Mouse (Mus musculus) gastrocnemius, adult 8-10 months (tissue): ENCODE measurements around the gene Grm8. TPM values are rescaled to one million over a fixed set of nuclear protein-coding genes. Genes with fewer than 3 reads are reported as not detected.

ENCODE experiments used
- DNase-seq, 2 experiments: peaks; one replicate each; pipeline ENCODE4 v3.0.0; 2022; ENCODE audit warnings: low spot score in 2 of 2
- total RNA-seq, 4 experiments: library from RNA; stranded (reverse); gene quantifications; 2 replicates each; pipeline ENCODE4 v1.2.4; 2022

Grm8 gene
- total RNA-seq: under 1 TPM; 0.08 to 0.47 (median 0.19) TPM

DNA sequence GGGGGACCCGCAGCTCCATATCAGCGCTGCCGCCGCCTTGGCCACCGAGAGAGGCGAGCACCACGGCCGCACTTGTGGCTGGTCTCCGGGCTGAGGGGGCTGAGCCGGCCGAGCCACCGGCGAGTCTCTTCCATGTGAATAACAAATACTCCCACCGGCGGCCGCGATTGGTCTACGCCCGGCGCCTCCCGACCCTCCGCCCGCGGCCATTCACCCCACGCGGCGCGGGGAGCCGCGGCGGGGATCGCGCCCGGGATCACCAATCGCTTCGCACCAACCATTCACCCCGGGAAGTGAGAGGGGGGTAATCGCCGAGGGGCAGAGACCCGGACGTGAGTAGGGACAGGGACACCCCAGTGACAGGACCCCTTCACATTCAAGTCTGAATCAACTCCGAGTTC is at the start of gene Grm8:
Gene Grm8 (minus strand): TSS at position 178 of the 401 bp plus-strand sequence.
- no peak for DNase-seq

- no peak for DNase-seq
Observed at GRCm38 (mm10) chr6:28169851-28170539, 35.0 kb upstream of the Grm8 start.

GRCm38 (mm10) chr6:28160399-28160798 is 25.4 kb upstream of the Grm8 start:
- no peak for DNase-seq

DNA sequence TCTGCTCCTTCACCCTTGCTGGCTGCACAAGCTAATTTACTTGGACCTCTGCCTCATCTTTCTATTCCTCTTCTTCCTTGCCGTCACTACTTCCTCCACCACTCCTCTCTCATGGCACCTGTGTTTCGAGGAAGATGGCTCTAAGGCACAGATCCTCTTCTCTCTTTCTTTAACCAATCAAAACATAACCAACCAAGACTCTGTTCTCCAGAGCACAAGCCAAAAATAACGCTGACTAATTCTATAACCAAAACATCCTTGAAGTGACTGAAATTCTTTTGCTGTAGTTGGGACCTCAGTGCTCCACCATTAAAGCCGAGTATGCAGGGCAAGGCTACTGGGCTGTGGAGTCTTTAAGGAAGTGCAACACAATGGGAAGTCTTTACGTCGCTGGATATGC is 11.5 kb upstream of the Grm8 start:
- DNase-seq: no peak

DNA sequence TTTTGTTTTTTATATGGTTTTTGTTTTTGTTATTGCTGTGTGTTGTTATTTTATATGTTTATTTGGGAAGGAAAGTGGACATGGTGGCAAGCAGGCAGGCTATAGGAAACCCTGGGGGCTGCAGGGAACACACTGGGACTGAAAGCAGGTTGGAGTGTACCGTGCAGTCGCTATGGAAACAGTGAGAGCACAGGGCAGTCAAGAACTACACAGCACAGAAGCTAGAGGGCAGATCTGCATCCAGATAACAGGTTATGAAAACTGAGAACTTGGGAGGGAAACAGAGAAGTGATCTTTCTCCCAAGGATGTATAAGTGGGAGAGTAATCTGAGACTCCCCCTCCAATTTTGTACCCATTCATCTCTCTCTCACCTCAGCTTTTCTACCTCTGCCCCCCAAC is 7.4 kb upstream of the Grm8 start:
- no peak for DNase-seq

- DNase-seq: peak; percentile 42 to 58
Observed at GRCm38 (mm10) chr6:28135411-28136233, 644 bp upstream of the Grm8 start.

GRCm38 (mm10) chr6:28134251-28134801 is 652 bp downstream of the Grm8 start:
- no peak for DNase-seq

- DNase-seq: no peak
Observed at GRCm38 (mm10) chr6:28133206-28134063, 1.5 kb downstream of the Grm8 start.

DNA sequence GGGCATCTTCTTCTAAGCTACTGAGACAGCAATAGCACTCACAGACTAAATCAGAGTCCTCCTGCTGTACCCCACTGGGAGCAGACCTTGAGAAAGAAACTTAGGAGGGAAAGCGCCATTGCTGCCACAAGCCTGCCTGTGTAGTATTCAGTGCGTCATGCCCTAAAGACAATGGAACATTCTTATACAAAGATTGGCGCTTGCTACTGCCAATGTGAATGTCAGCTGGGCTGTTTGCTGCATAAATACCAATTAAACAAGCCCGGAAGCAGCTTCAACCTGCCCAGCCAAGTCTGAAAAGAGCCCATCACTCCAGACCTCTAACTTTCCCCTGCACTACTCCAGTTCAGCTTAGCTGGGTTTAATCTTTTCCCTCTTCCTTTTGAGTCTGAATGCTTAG is 2.9 kb downstream of the Grm8 start:
- no peak for DNase-seq

GRCm38 (mm10) chr6:28128871-28129270 is 6.1 kb downstream of the Grm8 start:
- no peak for DNase-seq

GRCm38 (mm10) chr6:28115519-28115918 is 19.5 kb downstream of the Grm8 start:
- DNase-seq: no peak

DNA sequence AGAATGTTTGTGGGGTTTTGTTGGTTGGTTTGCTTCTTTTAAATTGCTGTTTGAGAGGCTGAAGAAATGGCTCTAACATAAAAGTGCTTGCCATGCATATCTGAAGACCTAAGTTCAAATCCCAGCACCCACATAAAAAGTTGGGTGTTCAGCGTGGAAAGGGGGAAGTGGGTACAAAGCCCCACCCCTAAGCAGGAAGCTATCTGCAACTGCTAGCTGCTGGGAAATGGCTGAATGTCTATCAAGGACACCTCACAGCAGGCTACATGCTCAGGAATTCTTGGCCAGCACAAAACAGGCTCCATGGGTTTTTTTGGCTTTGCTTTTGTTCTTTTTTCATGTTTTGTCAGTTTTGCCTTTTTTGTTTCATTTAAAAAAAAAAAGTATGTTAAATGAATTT is 20.1 kb downstream of the Grm8 start:
- no peak for DNase-seq

DNA sequence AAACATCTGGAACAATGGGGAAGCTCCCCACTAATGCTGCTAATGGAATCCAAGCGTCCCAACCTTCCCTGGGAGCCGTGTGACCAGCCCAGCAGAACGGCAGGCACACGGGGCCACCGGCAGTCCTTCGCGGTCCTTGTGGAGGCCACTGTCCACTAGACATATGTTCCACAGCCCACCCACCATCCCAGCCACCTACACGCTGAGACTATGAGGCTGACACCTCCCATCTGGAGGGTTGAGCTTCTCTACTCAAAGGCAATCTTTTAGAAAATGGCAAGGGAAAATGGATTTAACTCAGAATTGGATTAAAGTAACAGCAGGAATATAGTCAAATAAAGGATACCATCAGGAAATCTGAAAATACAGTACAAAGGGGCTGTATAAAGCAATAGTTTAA is 23.4 kb downstream of the Grm8 start:
- no peak for DNase-seq

DNA sequence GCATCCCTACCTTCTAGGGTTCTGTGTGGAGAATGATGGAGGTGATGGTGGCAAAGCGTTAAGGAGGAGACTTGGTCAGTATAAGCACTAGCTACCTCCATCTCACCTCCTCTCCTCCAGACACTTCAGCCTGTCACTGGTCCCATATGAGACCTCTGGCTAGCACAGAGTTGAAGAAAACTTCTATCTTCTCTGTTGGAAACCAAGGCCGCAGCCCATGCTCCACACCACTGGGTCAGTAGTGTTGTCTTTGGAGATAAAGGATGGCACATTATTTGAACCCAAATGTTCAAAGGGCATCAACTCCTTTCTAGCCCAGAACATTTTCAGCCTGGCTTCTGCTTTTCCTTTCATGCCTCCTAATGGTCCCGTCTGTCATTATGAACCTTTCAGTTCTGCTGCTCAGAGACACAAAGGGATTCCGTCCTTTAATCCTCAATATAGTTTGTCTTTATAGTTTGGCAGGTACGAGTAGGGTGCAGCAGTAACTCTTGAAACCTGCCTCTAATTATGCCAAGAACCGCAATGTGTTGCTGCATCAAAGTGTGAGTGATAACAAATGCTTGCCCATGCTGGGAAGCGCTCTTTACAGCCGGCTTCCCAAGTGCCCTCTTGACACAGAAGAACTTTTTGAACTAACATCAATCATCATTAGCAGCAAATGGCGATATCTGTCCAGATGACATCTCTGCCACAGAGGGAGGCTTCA is 32.2 kb downstream of the Grm8 start:
- no peak for DNase-seq

- no peak for DNase-seq
Observed at GRCm38 (mm10) chr6:28100001-28100400, 35.0 kb downstream of the Grm8 start.

- no peak for DNase-seq
Observed at GRCm38 (mm10) chr6:28092511-28092910, 42.5 kb downstream of the Grm8 start.

GRCm38 (mm10) chr6:28091836-28092235 is 43.1 kb downstream of the Grm8 start:
- DNase-seq: no peak

GRCm38 (mm10) chr6:28090981-28091380 is 44.0 kb downstream of the Grm8 start:
- DNase-seq: no peak

DNA sequence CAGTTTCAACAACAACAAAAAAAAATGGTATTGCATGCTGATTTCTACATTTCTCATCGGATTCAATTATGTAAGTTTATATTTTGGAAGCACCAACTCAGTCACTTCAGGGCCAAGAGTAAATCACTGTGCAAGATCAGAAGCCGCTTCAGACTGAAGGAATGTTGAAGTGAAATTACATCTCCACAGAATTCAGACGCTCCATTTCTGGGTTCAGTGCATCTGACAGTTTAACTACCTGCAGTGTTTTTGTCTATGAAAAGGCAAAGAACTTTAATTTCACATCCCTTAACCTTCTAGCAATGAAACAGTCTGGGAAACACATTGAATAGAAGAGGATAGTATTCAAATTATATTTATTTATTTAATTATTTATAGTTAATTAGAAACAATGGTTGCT is 59.4 kb downstream of the Grm8 start:
- DNase-seq: no peak

DNA sequence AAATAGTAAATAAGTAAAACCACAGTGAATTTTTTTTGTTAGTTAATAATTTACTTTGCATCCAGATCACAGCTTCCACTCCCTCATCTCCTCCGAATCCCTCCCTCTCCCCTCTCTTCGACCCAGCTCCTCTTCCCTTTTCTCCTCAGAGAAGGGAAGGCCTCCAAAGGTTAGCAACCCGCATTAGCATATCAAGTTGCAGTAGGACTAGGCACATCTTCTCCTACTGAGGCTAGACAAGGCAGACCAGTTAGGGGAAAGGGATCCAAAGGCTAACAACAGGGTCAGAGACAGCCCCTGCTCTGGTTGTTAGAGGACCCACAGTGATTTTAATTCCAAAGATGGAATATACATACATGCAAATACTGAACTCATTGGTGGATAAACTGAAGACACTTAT is 60.5 kb downstream of the Grm8 start:
- DNase-seq: no peak

DNA sequence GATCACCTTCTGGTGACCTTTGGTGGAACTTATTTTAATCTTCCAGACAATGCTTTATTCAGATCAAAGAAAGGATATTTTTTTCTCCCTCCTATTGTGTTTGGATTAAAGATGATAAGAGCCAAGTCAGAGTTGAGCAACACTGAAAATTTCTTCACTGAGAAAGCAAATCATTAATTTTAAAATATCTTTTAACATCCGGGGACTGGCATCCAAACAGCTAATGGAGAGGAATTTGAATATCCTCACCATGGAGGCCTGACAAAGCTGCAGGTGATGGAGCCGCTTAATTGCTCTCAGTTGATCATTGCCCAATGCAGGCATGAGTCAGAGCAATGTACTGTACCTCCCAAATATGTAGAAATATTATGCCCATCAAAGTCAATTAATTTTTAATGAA is 83.0 kb downstream of the Grm8 start:
- no peak for DNase-seq
